Mouse (Mus musculus) stomach, postnatal 0 days (tissue): Measurements from ENCODE around the gene Eng.

Experiments used
- CTCF ChIP-seq: IDR thresholded peaks from 2 replicates; pipeline ENCODE4 v1.5.1; 2016; ENCODE audit warnings: antibody characterized with exemption, low read depth, mild to moderate bottlenecking, moderate library complexity
- EP300 ChIP-seq: optimal IDR thresholded peaks from 2 replicates; pipeline ENCODE3; 2016; ENCODE audit warnings: antibody characterized with exemption

DNA sequence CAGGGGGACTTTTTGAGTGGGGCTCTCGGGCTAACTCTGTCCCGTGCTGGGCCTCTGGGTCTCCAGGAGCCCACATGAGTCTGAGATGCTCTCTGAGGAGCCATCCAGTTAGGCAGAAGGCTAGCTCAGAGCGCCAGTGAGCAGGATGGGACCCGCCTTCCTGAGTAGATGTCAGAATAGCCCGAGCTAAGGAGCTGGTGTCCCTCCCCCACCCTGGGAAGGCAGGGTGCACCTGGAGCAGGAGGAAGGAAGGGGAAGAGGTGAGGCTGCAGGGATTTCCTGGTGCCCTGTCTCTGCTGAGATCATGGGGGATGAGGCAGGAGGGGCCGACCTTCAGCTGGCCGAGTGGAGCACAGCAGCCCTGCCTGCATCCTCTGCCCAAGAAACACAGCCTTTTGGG, 82.1 kb downstream of the Eng start:
- TF ChIP-seq EP300 (no peak), CTCF (no peak)
